Mouse (Mus musculus) megakaryocyte progenitor cell, adult 5-6 weeks (primary cell): ENCODE data around the gene Atp8a2. TPM values are rescaled to one million over a fixed set of nuclear protein-coding genes. Genes with fewer than 3 reads are reported as not detected.
"Not testable (repeated sequence)": the region's sequence is repeated elsewhere in the genome, so short reads cannot be mapped to it uniquely, and the experiment has no call there.

ENCODE experiments used
- ATAC-seq: replicated peaks from 2 replicates; pipeline ENCODE4 v1.8.0; 2016; ENCODE audit warnings: mild to moderate bottlenecking, moderate TSS enrichment, inconsistent platforms; ENCODE audit not compliant: poor library complexity
- total RNA-seq, 2 experiments: library from RNA; stranded (forward) in 1 of 2; stranded (reverse) in 1 of 2; fragments of 157-497, 149-512 nt in 1 of 2; fragments of 200-1000 nt in 1 of 2; gene quantifications; 2 replicates each; pipeline versions ENCODE4 v1.2.3 to v1.2.4; 2015 to 2017

Atp8a2 gene
- total RNA-seq, 2 experiments from 2014 or later: 0.32 to 0.37 TPM

DNA sequence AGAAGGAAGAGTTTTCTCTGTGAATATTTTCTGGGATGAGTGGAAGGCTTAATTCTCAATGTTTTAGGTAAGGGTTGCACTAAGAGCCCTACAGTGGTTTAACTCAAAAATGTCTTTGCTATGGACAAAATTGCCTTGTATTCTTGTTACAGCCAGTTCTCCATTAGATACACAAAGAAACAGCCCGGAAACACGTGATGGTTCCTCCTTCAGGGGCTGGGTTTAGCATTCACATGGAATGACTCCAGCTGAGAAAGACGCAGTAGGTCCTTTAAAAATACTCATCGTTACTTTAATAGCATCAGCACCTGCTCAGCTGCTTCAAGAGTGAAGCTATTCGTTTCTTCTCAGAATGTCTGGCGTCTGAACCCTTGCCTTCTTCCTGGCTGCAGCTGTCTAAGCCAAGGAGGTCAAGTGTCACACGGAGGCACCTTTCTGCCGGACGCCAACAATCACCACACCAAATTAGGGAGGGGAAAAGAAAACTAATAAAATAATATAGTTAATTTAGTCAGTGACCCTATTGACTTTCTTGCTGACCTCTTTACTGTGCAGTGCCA, 572.6 kb downstream of the Atp8a2 start:
- ATAC-seq: no peak

DNA sequence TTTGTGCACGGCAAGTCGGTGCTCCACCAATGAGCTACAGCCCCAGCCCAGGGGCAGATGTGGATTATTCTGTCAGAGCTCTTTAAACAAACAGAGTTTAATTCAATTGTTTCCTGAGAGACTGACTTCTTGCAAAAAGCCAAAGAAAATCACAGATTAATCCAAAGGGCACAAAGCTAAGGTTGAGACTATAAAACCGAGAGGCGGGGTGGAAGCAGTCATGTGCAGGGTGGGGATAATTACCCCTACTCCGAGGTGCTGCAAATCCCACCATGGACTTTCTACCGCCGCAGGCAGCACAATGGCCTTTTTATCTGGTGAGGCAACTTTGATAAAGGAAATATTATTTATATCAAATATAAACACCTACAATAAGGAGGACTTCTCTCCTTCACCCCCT, 580.2 kb downstream of the Atp8a2 start:
- ATAC-seq: no peak

- ATAC-seq: not testable (repeated sequence)
Observed at GRCm38 (mm10) chr14:59614149-59614548, 582.8 kb downstream of the Atp8a2 start.

- peak; percentile 76 for ATAC-seq
Observed at GRCm38 (mm10) chr14:59612920-59613625, 583.9 kb downstream of the Atp8a2 start.

GRCm38 (mm10) chr14:59607021-59607420, 590.0 kb downstream of the Atp8a2 start:
- ATAC-seq: 0 out of 2 replicates have a peak, but pooled peaks have one; percentile 24

GRCm38 (mm10) chr14:59605671-59606353, 591.2 kb downstream of the Atp8a2 start:
- ATAC-seq: peak; percentile 86

DNA sequence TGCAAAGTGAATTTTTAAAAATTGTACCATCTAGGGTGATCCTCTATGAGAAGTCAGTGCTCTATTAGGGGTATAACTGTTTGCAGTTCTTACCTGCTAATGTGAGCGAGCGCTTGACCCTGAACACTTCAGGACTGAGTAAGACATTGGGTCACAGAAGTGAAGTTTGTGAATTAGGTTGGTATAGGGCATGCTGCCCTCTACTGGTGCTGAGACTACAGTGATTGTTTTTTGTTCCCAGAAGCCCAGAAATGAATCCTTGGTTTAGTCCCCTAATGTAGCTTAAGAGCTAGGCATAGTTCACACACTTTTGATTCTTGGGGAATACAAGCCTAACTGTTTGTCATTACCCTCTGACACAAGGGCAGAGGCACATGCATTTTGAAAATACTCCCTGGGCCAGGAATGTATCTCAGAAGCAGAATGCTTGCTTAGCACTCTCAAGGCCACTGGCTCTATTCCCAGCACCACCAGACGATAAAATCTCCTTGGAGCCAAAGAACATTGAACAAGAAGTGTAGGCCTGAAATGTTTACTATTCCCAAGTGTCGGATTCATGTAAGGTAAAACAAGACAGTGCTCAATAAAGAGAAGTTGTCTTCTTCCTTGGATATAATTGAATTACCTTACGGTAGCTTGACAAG, 592.9 kb downstream of the Atp8a2 start:
- peak; percentile 68 for ATAC-seq

DNA sequence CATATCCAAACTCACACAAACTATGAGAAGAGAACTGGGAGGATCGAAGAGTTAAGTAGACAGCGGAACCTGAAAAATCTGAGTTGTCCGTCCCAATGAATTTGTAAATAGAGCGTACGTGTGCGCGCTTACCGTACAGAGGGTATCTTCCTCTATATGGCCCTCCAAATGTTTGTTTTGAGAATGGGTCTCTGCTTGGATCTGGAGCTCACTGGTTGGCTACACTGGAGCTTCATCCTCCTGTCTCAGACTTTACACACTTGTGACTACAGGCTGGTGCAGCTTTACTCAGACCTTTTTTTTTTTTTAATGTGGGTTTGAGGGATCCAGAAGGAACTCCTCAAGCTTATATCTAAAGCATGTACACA, 598.7 kb downstream of the Atp8a2 start:
- ATAC-seq: no peak; the same call in 1 of the 2 replicates

GRCm38 (mm10) chr14:59597398-59598259, 599.4 kb downstream of the Atp8a2 start, which contains the start of gene Cdadc1:
Cdadc1 (minus strand) TSS chr14:59597959.
- ATAC-seq: peak; percentile 98

GRCm38 (mm10) chr14:59594988-59595387, 602.0 kb downstream of the Atp8a2 start:
- ATAC-seq: no peak

DNA sequence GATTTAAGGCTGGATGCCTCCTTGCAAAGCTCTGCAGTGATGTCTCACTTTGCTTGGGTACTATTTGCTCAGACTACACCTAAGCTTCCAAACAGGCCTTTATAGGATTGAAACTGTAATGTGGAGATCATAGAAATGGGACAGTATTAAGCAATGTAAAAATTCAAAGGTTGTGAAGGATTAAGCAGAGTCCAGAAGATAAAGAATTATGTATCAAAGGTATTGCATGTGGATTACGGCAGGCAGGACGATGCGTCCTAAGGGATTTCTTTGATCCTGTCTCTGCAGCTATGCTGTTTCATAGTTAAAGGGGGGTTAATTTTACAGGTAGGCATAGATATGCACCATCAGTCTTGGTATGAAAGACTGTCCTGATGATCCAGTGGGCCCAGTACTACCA, 604.4 kb downstream of the Atp8a2 start:
- ATAC-seq: no peak

- peak; percentile 89 for ATAC-seq
Observed at GRCm38 (mm10) chr14:59591901-59592300, 605.1 kb downstream of the Atp8a2 start.

GRCm38 (mm10) chr14:59590614-59591013, 606.4 kb downstream of the Atp8a2 start:
- peak; percentile 66 for ATAC-seq

Other genes with a start within 250 kb of the Atp8a2 start
- not detected in 2 replicates for gene Nupl1, start 54.3 kb upstream of the Atp8a2 start, total RNA-seq (2015)
- gene Nupl1, start 54.3 kb upstream of the Atp8a2 start, total RNA-seq (2017): not detected in 2 replicates
- 78.5 and 89.2 TPM in 2 replicates for gene Gm49336, start 54.3 kb upstream of the Atp8a2 start, total RNA-seq (2015)
- gene Gm49336, start 54.3 kb upstream of the Atp8a2 start, total RNA-seq (2017): 97.0 and 110 TPM in 2 replicates
- 40.9 and 45.2 TPM in 2 replicates for gene Mtmr6, start 68.0 kb upstream of the Atp8a2 start, total RNA-seq (2015)
- gene Mtmr6, start 68.0 kb upstream of the Atp8a2 start, total RNA-seq (2017): 59.6 and 66.2 TPM in 2 replicates
- gene Amer2, start 176.1 kb upstream of the Atp8a2 start, total RNA-seq (2015): 0.37 and 0.49 TPM in 2 replicates
- gene Amer2, start 176.1 kb upstream of the Atp8a2 start, total RNA-seq (2017): under 0.01 and 0.17 TPM in 2 replicates